Mouse (Mus musculus) R1 (cell line): ENCODE measurements around the gene Hspa12a.
A peak's percentile ranks its signal among the peaks of the same experiment; 100 is the strongest.

Experiments
- DNase-seq: peaks from one replicate; pipeline ENCODE4 v3.0.0-alpha.2; 2018; ENCODE audit warnings: low read depth, low spot score

Gene Hspa12a

GRCm38 (mm10) chr19:58823301-58823700, 120.2 kb downstream of the Hspa12a start:
- DNase-seq: no peak

GRCm38 (mm10) chr19:58822454-58823200, 120.8 kb downstream of the Hspa12a start:
- no peak for DNase-seq

- peak; percentile 75 for DNase-seq
These were observed 124.7 kb downstream of the Hspa12a start for GRCm38 (mm10) chr19:58818571-58819415.

GRCm38 (mm10) chr19:58817398-58817797, 126.1 kb downstream of the Hspa12a start:
- no peak for DNase-seq

- peak; percentile 31 for DNase-seq
These were observed 126.9 kb downstream of the Hspa12a start for GRCm38 (mm10) chr19:58816453-58817041.

- DNase-seq: no peak
These were observed 128.1 kb downstream of the Hspa12a start for GRCm38 (mm10) chr19:58815179-58815922.

- no peak for DNase-seq
These were observed 132.9 kb downstream of the Hspa12a start for GRCm38 (mm10) chr19:58810536-58810935.

GRCm38 (mm10) chr19:58808864-58809263, 134.6 kb downstream of the Hspa12a start:
- DNase-seq: no peak

- peak; percentile 74 for DNase-seq
These were observed 137.1 kb downstream of the Hspa12a start for GRCm38 (mm10) chr19:58806364-58806763.

- no peak for DNase-seq
These were observed 138.2 kb downstream of the Hspa12a start for GRCm38 (mm10) chr19:58805191-58805779.

- DNase-seq: no peak
These were observed 148.3 kb downstream of the Hspa12a start for GRCm38 (mm10) chr19:58795114-58795669.

- DNase-seq: peak; percentile 74
These were observed 149.2 kb downstream of the Hspa12a start, which contains the start of gene 1700019N19Rik for GRCm38 (mm10) chr19:58794284-58794683. Gene 1700019N19Rik (minus strand): TSS chr19:58794461.

GRCm38 (mm10) chr19:58789194-58789593, 154.3 kb downstream of the Hspa12a start:
- no peak for DNase-seq

GRCm38 (mm10) chr19:58783938-58784337, 159.5 kb downstream of the Hspa12a start:
- DNase-seq: no peak

- no peak for DNase-seq
These were observed 161.9 kb downstream of the Hspa12a start for GRCm38 (mm10) chr19:58781566-58781965.

GRCm38 (mm10) chr19:58776461-58776860, 167.0 kb downstream of the Hspa12a start:
- no peak for DNase-seq

- no peak for DNase-seq
These were observed 176.1 kb downstream of the Hspa12a start for GRCm38 (mm10) chr19:58767329-58767728.

GRCm38 (mm10) chr19:58762848-58763541, 180.5 kb downstream of the Hspa12a start:
- DNase-seq: peak; percentile 56

- peak; percentile 90 for DNase-seq
These were observed 181.1 kb downstream of the Hspa12a start for GRCm38 (mm10) chr19:58762316-58762715.

GRCm38 (mm10) chr19:58759423-58759822, 184.0 kb downstream of the Hspa12a start, which contains the start of gene Pnliprp2:
Gene Pnliprp2 (plus strand): TSS chr19:58759719.
- peak; percentile 75 for DNase-seq
